Mouse (Mus musculus) kidney, embryonic 14.5 days (tissue): ENCODE data around the gene Nmrk1. TPM values are rescaled to one million over a fixed set of nuclear protein-coding genes. Genes with fewer than 3 reads are reported as not detected.

Source experiments
- ATAC-seq: fragments of 200-750 bp; cut with Nextera tagmentation; 2 replicates; pipeline ENCODE4 v1.8.0; 2017; ENCODE audit warnings: moderate number of reproducible peaks, mild to moderate bottlenecking, moderate TSS enrichment, moderate library complexity; ENCODE audit not compliant: low FRiP score, low TSS enrichment
- H3K27ac ChIP-seq: fragments of 300-500 bp; sonication (generic); 2 replicates; pipeline ENCODE4 v1.5.1; 2014; ENCODE audit warnings: low read depth, mild to moderate bottlenecking, low read length, moderate library complexity, mixed read lengths
- H3K27me3 ChIP-seq: fragments of 300-500 bp; sonication (generic); 2 replicates; pipeline ENCODE4 v1.6.1; 2014; ENCODE audit warnings: mild to moderate bottlenecking, low read length; ENCODE audit not compliant: control insufficient read depth, insufficient read depth
- H3K36me3 ChIP-seq: fragments of 300-500 bp; sonication (generic); 2 replicates; pipeline ENCODE4 v1.6.1; 2014; ENCODE audit warnings: low read length, mixed read lengths; ENCODE audit not compliant: control insufficient read depth, insufficient read depth
- H3K4me1 ChIP-seq: fragments of 300-500 bp; sonication (generic); 2 replicates; pipeline ENCODE4 v1.6.1; 2014; ENCODE audit warnings: low read length, mixed read lengths; ENCODE audit not compliant: control insufficient read depth, insufficient read depth
- H3K4me2 ChIP-seq: fragments of 300-500 bp; sonication (generic); replicated peaks from 2 replicates; pipeline ENCODE4 v1.6.1; 2014; ENCODE audit warnings: low read depth, mild to moderate bottlenecking, low read length
- H3K4me3 ChIP-seq: fragments of 300-500 bp; sonication (generic); 2 replicates; pipeline ENCODE4 v1.5.1; 2014; ENCODE audit warnings: mild to moderate bottlenecking, low read length
- H3K9ac ChIP-seq: fragments of 300-500 bp; sonication (generic); 2 replicates; pipeline ENCODE4 v1.6.1; 2014; ENCODE audit warnings: low read depth, mild to moderate bottlenecking, low read length, moderate library complexity
- H3K9me3 ChIP-seq: fragments of 300-500 bp; sonication (generic); 2 replicates; pipeline ENCODE4 v1.6.1; 2016; ENCODE audit warnings: low read length; ENCODE audit not compliant: control insufficient read depth
- WGBS: fragments of 180-500 bp; shearing (Covaris S2); extraction: QIAGEN DNeasy Blood & Tissue Kit; methylation state at CpG from one replicate; pipeline ENCODE4 v1.1.7; 2014; 5-methylcytosine and 5-hydroxymethylcytosine counted together
- polyA plus RNA-seq: library from polyadenylated mRNA; unstranded; fragments of >200 nt; fragmentation: Nextera tagmentation; extraction: Ambion mirVana; gene quantifications from 2 replicates; pipeline ENCODE4 v1.2.1, GENCODE M21; 2014

Nmrk1 gene
- polyA plus RNA-seq, 1 experiment from 2014 or later, result 17.8 TPM

DNA sequence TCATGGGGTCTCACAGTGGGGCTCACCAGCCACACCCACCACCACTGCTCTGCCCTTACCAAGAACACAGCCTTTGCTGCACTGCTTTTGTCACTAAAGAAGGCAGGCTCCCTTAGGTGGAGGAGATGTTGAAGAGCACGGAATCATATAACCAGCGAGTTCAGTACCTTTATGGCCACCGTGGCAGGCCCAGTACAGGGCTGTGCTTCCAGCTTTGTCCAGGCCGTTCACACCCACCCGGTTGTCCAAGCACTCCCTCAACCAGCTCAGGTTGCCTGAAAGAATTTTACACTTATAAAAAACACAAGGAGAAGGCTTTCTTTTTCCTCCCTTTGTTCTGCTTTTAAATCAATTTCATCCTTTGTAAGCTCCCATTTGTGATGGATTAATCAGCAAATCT is 41.5 kb upstream of the Nmrk1 start:
- no peak overlapping the region for H3K27ac ChIP-seq
- H3K9ac ChIP-seq, result no peak overlapping the region
- H3K36me3 ChIP-seq, result peaks cover 4% of the 10 kb centered on the region; the same call in 1 of the 2 replicates
- H3K4me2 ChIP-seq, result no peak overlapping the region
- no peaks in the 10 kb centered on the region for H3K9me3 ChIP-seq
- WGBS, result 35% methylated on average over 5 of the region's 5 CpGs
- H3K4me3 ChIP-seq, result no peak overlapping the region
- no peaks in the 10 kb centered on the region for H3K27me3 ChIP-seq
- H3K4me1 ChIP-seq, result peaks cover 12% of the 10 kb centered on the region; the same call in 1 of the 2 replicates
- ATAC-seq, result peak; percentile 59; the same call in 1 of the 2 replicates

DNA sequence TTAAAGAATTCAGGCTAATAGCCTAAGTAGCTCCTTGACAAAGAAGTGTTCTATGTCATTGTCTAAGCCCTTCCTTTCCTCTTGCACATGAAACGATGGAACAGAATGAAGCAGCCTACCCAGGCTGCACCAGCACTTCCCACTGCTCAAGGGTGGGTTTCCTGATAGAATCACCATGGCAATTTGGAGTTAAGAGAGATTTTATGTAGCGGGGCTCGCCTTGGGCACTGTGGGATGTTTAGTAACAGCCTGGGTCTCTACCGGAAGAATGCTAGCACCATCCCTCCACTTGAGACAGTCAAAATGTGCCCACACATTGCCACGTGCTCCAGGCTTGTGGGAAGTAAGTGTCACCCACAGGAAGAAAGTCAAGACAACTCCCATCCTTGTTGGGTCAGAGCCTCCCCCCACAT is 40.8 kb upstream of the Nmrk1 start:
- H3K4me1 ChIP-seq, result peaks cover 12% of the 10 kb centered on the region; the same call in 1 of the 2 replicates
- no peak overlapping the region for H3K4me2 ChIP-seq
- H3K9ac ChIP-seq, result no peak overlapping the region
- no peak for ATAC-seq
- WGBS, result 47% methylated on average over 5 of the region's 5 CpGs
- H3K27me3 ChIP-seq, result no peaks in the 10 kb centered on the region
- H3K4me3 ChIP-seq, result no peak overlapping the region
- H3K27ac ChIP-seq, result no peak overlapping the region
- H3K36me3 ChIP-seq, result peaks cover 4% of the 10 kb centered on the region; the same call in 1 of the 2 replicates
- H3K9me3 ChIP-seq, result no peaks in the 10 kb centered on the region

- 37% methylated on average over 6 of the region's 6 CpGs for WGBS
- H3K4me2 ChIP-seq, result no peak overlapping the region
These were observed 38.8 kb upstream of the Nmrk1 start for GRCm38 (mm10) chr19:18592919-18593318.

GRCm38 (mm10) chr19:18593722-18594121 is 38.0 kb upstream of the Nmrk1 start:
- no peak overlapping the region for H3K4me2 ChIP-seq
- no peaks in the 10 kb centered on the region for H3K9me3 ChIP-seq
- no peak overlapping the region for H3K27ac ChIP-seq
- H3K27me3 ChIP-seq, result no peaks in the 10 kb centered on the region
- no peak overlapping the region for H3K9ac ChIP-seq
- no peak for ATAC-seq
- H3K36me3 ChIP-seq, result peaks cover 4% of the 10 kb centered on the region; the same call in 1 of the 2 replicates
- H3K4me3 ChIP-seq, result no peak overlapping the region
- WGBS, result 63% methylated on average over 10 of the region's 10 CpGs
- H3K4me1 ChIP-seq, result peaks cover 12% of the 10 kb centered on the region; the same call in 1 of the 2 replicates

More at GRCm38 (mm10) chr19:18592919-18593318, 38.8 kb upstream of the Nmrk1 start:
- no peak overlapping the region for H3K9ac ChIP-seq
- H3K4me1 ChIP-seq, result peaks cover 12% of the 10 kb centered on the region; the same call in 1 of the 2 replicates
- ATAC-seq, result peak; percentile 53
- no peak overlapping the region; the same call in 1 of the 2 replicates for H3K27ac ChIP-seq
- no peak overlapping the region for H3K4me3 ChIP-seq
- no peaks in the 10 kb centered on the region for H3K27me3 ChIP-seq
- peaks cover 4% of the 10 kb centered on the region; the same call in 1 of the 2 replicates for H3K36me3 ChIP-seq
- no peaks in the 10 kb centered on the region for H3K9me3 ChIP-seq

DNA sequence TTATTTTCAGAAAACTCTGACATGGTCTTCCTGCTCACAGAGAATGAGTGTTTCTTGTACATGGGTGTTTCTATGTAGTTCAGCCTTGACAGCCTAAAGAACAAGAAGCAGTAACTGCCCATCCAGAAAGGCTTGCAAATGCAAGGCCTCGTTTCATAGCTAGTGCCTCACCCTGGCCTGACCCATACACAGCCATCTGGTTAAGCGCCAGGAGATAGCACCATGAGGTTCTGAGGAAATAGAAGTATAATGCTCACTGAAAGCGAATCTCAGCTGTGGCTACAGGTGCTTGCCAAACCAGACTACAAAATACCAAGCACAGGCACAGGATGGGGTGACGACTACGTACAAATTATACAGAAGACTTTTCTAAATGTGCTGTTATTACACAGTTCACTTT is 34.9 kb upstream of the Nmrk1 start:
- Histone ChIP-seq H3K27me3 (no peaks in the 10 kb centered on the region), H3K36me3 (no peaks in the 10 kb centered on the region), H3K9ac (no peak overlapping the region), H3K9me3 (no peaks in the 10 kb centered on the region), H3K4me2 (no peak overlapping the region), H3K27ac (no peak overlapping the region), H3K4me3 (no peak overlapping the region), H3K4me1 (peaks cover 8% of the 10 kb centered on the region; the same call in 1 of the 2 replicates)
- ATAC-seq, result no peak
- 81% methylated on average over 5 of the region's 5 CpGs for WGBS

- Histone ChIP-seq H3K36me3 (no peaks in the 10 kb centered on the region), H3K4me2 (no peak overlapping the region), H3K9me3 (no peaks in the 10 kb centered on the region), H3K27me3 (no peaks in the 10 kb centered on the region), H3K9ac (no peak overlapping the region), H3K4me1 (no peaks in the 10 kb centered on the region), H3K4me3 (no peak overlapping the region), H3K27ac (no peak overlapping the region)
- WGBS, result 86% methylated on average over 6 of the region's 6 CpGs
- ATAC-seq, result no peak
These were observed 34.0 kb upstream of the Nmrk1 start for GRCm38 (mm10) chr19:18597772-18598171.

GRCm38 (mm10) chr19:18598265-18598926 is 33.4 kb upstream of the Nmrk1 start:
- H3K27ac ChIP-seq, result no peak overlapping the region
- no peaks in the 10 kb centered on the region for H3K9me3 ChIP-seq
- no peaks in the 10 kb centered on the region for H3K36me3 ChIP-seq
- no peaks in the 10 kb centered on the region for H3K4me1 ChIP-seq
- ATAC-seq, result no peak
- H3K4me2 ChIP-seq, result no peak overlapping the region
- H3K9ac ChIP-seq, result no peak overlapping the region
- H3K4me3 ChIP-seq, result no peak overlapping the region
- no peaks in the 10 kb centered on the region for H3K27me3 ChIP-seq
- 90% methylated on average over 3 of the region's 3 CpGs for WGBS

GRCm38 (mm10) chr19:18599051-18599450 is 32.7 kb upstream of the Nmrk1 start:
- Histone ChIP-seq H3K4me1 (no peaks in the 10 kb centered on the region), H3K4me2 (no peak overlapping the region), H3K9me3 (no peaks in the 10 kb centered on the region), H3K27me3 (no peaks in the 10 kb centered on the region), H3K27ac (no peak overlapping the region), H3K4me3 (no peak overlapping the region), H3K9ac (no peak overlapping the region), H3K36me3 (no peaks in the 10 kb centered on the region)
- no peak; the same call in 1 of the 2 replicates for ATAC-seq
- WGBS, result 45% methylated on average over 8 of the region's 8 CpGs

DNA sequence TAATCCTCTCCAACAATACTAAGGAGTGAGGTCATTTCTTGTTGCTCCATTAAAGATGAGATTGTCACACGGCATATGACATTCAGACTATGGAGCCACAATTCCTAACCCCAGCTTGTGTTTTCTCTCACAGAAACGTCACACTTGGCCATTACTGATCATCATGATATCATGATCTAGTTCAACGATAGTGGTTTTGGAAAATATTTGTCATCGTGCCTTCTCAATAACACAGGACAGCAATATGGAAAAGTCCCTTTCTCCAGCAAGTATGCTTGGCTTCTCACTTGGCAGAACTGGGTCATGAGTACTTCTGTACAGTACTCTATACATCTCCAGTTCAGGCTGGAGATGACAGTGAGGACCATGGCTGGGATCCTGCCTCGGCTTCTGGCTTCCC is 32.1 kb upstream of the Nmrk1 start:
- H3K27ac ChIP-seq, result no peak overlapping the region

More for the DNA sequence above, 32.1 kb upstream of the Nmrk1 start:
- Histone ChIP-seq H3K4me2 (no peak overlapping the region), H3K9ac (no peak overlapping the region), H3K4me1 (no peaks in the 10 kb centered on the region), H3K27me3 (no peaks in the 10 kb centered on the region), H3K4me3 (no peak overlapping the region), H3K36me3 (no peaks in the 10 kb centered on the region), H3K9me3 (no peaks in the 10 kb centered on the region)
- ATAC-seq, result no peak
- 91% methylated on average over 5 of the region's 5 CpGs for WGBS
